Mouse (Mus musculus): ENCODE data around the gene Lrg1. TPM values are rescaled to one million over a fixed set of nuclear protein-coding genes. Genes with fewer than 3 reads are reported as not detected.
"Not testable (repeated sequence)": the region's sequence is repeated elsewhere in the genome, so short reads cannot be mapped to it uniquely, and the experiment has no call there.

The Lrg1 gene
- polyA plus RNA-seq, 1 experiment from 2014 or later: 1.4 TPM

DNA sequence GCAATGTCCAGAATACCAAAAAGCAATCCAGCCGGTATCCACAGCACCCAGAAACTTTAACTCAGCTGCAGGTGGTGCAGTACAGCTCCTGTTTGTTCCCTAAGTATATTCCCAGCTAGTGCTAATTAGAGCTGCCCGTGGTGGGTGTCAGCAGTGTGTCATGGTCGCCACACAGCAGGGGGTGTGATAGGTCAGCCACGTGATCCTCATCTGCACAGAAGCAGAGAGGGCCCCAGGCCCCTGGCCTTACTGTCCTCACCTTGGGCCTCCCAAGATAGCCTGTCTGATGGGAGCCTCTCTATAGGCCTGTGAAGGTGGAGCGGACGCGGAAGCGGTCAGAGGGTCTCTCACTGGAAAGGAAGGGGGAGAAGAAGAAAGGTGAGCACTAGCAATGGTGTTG, 23.6 kb downstream of the Lrg1 start:
- Histone ChIP-seq H3K4me3 (replicated peaks; ENCODE audit: low read length) (no peak overlapping the region), H3K27ac (ENCODE audit: low read length) (no peak overlapping the region), H3K36me3 (ENCODE audit: control insufficient read depth, insufficient read depth, low read length) (peaks cover 44% of the 10 kb centered on the region), H3K9ac (ENCODE audit: low read length) (no peak overlapping the region), H3K4me1 (ENCODE audit: control insufficient read depth, insufficient read depth, low read length) (no peaks in the 10 kb centered on the region), H3K4me2 (ENCODE audit: low read depth, low read length) (no peak overlapping the region), H3K9me3 (replicated peaks; ENCODE audit: control insufficient read depth, low read length) (no peaks in the 10 kb centered on the region), H3K27me3 (ENCODE audit: control insufficient read depth, insufficient read depth, low read length) (no peaks in the 10 kb centered on the region)
- no peak for ATAC-seq (ENCODE audit: insufficient read depth, low FRiP score)
- WGBS: 92% methylated on average over 8 of the region's 8 CpGs

GRCm38 (mm10) chr17:56096883-56097282, 24.9 kb downstream of the Lrg1 start:
- H3K9ac ChIP-seq (ENCODE audit: low read length): no peak overlapping the region
- H3K27me3 ChIP-seq (ENCODE audit: control insufficient read depth, insufficient read depth, low read length): no peaks in the 10 kb centered on the region
- no peak for ATAC-seq (ENCODE audit: insufficient read depth, low FRiP score)
- 87% methylated on average over 12 of the region's 12 CpGs for whole genome bisulfite sequencing
- H3K27ac ChIP-seq (ENCODE audit: low read length): no peak overlapping the region
- no peaks in the 10 kb centered on the region for H3K4me1 ChIP-seq (ENCODE audit: control insufficient read depth, insufficient read depth, low read length)
- peaks cover 45% of the 10 kb centered on the region for H3K36me3 ChIP-seq (ENCODE audit: control insufficient read depth, insufficient read depth, low read length)
- H3K4me2 ChIP-seq (ENCODE audit: low read depth, low read length): no peak overlapping the region
- no peaks in the 10 kb centered on the region for H3K9me3 ChIP-seq (replicated peaks; ENCODE audit: control insufficient read depth, low read length)
- no peak overlapping the region for H3K4me3 ChIP-seq (replicated peaks; ENCODE audit: low read length)

DNA sequence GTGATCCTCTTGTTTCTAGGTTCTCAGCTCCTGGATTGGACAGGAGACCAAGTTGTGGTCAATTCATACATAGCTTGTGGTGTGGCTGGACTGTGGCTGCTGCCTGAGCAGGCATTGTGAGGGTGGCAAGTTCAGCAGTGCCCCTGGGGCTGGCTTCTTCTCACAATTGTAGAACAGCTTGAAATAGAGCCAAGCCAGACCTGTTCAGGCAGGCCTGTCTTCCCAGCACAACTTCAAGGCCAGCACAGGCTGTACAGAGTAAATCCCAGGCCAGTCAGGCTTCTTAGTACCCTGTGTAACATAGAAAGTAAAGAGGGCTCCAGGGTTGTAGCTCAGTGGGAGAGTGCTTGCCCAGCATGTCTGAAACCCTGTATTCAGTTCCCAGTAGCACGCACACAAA, 29.0 kb downstream of the Lrg1 start:
- WGBS: 77% methylated on average over 1 of the region's 1 CpGs
- Histone ChIP-seq H3K9me3 (replicated peaks; ENCODE audit: control insufficient read depth, low read length) (no peaks in the 10 kb centered on the region), H3K9ac (ENCODE audit: low read length) (no peak overlapping the region), H3K27me3 (ENCODE audit: control insufficient read depth, insufficient read depth, low read length) (no peaks in the 10 kb centered on the region), H3K27ac (ENCODE audit: low read length) (peak overlapping the region; percentile 66), H3K4me1 (ENCODE audit: control insufficient read depth, insufficient read depth, low read length) (no peaks in the 10 kb centered on the region), H3K4me3 (replicated peaks; ENCODE audit: low read length) (no peak overlapping the region), H3K36me3 (ENCODE audit: control insufficient read depth, insufficient read depth, low read length) (peaks cover 25% of the 10 kb centered on the region; the same call in 1 of the 2 replicates), H3K4me2 (ENCODE audit: low read depth, low read length) (no peak overlapping the region)
- peak; percentile 74 for ATAC-seq (ENCODE audit: insufficient read depth, low FRiP score)

DNA sequence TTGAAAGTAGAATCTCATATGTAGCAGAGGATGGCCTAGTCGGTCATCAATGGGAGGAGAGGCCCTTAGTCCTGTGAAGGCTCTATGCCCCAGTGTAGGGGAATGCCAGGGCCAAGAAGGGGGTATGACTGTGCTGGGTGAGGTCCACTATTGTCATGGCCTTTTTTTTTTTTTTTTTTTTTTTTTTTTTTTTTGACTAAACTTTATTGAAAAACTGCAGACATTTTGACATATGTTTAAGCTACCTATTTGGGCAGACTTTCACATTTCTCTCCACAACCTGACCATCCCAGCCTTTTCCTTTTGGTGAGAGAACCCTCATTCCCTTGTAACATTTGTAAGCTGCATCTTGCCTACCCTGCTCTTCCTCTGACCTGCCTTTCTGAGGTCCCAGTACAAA, 29.5 kb downstream of the Lrg1 start:
- Histone ChIP-seq H3K4me3 (replicated peaks; ENCODE audit: low read length) (no peak overlapping the region), H3K27me3 (ENCODE audit: control insufficient read depth, insufficient read depth, low read length) (no peaks in the 10 kb centered on the region), H3K9ac (ENCODE audit: low read length) (no peak overlapping the region), H3K27ac (ENCODE audit: low read length) (peak overlapping the region; percentile 51), H3K36me3 (ENCODE audit: control insufficient read depth, insufficient read depth, low read length) (peaks cover 21% of the 10 kb centered on the region; the same call in 1 of the 2 replicates), H3K4me1 (ENCODE audit: control insufficient read depth, insufficient read depth, low read length) (no peaks in the 10 kb centered on the region), H3K9me3 (replicated peaks; ENCODE audit: control insufficient read depth, low read length) (no peaks in the 10 kb centered on the region), H3K4me2 (ENCODE audit: low read depth, low read length) (no peak overlapping the region)
- ATAC-seq (ENCODE audit: insufficient read depth, low FRiP score): no peak
- WGBS: 88% methylated on average over 1 of the region's 1 CpGs

- Histone ChIP-seq H3K9me3 (replicated peaks; ENCODE audit: control insufficient read depth, low read length) (no peaks in the 10 kb centered on the region), H3K4me2 (ENCODE audit: low read depth, low read length) (peak overlapping the region; percentile 69), H3K9ac (ENCODE audit: low read length) (peak overlapping the region; percentile 90), H3K27ac (ENCODE audit: low read length) (no peak overlapping the region), H3K4me1 (ENCODE audit: control insufficient read depth, insufficient read depth, low read length) (peaks cover 13% of the 10 kb centered on the region), H3K36me3 (ENCODE audit: control insufficient read depth, insufficient read depth, low read length) (peaks cover 13% of the 10 kb centered on the region; the same call in 1 of the 2 replicates), H3K27me3 (ENCODE audit: control insufficient read depth, insufficient read depth, low read length) (no peaks in the 10 kb centered on the region), H3K4me3 (replicated peaks; ENCODE audit: low read length) (peak overlapping the region; percentile 87)
- 8% methylated on average over 8 of the region's 8 CpGs for WGBS
- ATAC-seq (ENCODE audit: insufficient read depth, low FRiP score): no peak
Observed at GRCm38 (mm10) chr17:56080781-56081585, 40.8 kb downstream of the Lrg1 start.

- Histone ChIP-seq H3K4me3 (replicated peaks; ENCODE audit: low read length) (peak overlapping the region; percentile 87), H3K27ac (ENCODE audit: low read length) (peak overlapping the region; percentile 71; the same call in 1 of the 2 replicates), H3K36me3 (ENCODE audit: control insufficient read depth, insufficient read depth, low read length) (peaks cover 13% of the 10 kb centered on the region; the same call in 1 of the 2 replicates), H3K9me3 (replicated peaks; ENCODE audit: control insufficient read depth, low read length) (no peaks in the 10 kb centered on the region), H3K9ac (ENCODE audit: low read length) (peak overlapping the region; percentile 90), H3K4me2 (ENCODE audit: low read depth, low read length) (peak overlapping the region; percentile 69), H3K4me1 (ENCODE audit: control insufficient read depth, insufficient read depth, low read length) (peaks cover 19% of the 10 kb centered on the region), H3K27me3 (ENCODE audit: control insufficient read depth, insufficient read depth, low read length) (no peaks in the 10 kb centered on the region)
- 1% methylated on average over 11 of the region's 11 CpGs for WGBS
- no peak for ATAC-seq (ENCODE audit: insufficient read depth, low FRiP score)
Observed at GRCm38 (mm10) chr17:56079921-56080320, 41.9 kb downstream of the Lrg1 start.

DNA sequence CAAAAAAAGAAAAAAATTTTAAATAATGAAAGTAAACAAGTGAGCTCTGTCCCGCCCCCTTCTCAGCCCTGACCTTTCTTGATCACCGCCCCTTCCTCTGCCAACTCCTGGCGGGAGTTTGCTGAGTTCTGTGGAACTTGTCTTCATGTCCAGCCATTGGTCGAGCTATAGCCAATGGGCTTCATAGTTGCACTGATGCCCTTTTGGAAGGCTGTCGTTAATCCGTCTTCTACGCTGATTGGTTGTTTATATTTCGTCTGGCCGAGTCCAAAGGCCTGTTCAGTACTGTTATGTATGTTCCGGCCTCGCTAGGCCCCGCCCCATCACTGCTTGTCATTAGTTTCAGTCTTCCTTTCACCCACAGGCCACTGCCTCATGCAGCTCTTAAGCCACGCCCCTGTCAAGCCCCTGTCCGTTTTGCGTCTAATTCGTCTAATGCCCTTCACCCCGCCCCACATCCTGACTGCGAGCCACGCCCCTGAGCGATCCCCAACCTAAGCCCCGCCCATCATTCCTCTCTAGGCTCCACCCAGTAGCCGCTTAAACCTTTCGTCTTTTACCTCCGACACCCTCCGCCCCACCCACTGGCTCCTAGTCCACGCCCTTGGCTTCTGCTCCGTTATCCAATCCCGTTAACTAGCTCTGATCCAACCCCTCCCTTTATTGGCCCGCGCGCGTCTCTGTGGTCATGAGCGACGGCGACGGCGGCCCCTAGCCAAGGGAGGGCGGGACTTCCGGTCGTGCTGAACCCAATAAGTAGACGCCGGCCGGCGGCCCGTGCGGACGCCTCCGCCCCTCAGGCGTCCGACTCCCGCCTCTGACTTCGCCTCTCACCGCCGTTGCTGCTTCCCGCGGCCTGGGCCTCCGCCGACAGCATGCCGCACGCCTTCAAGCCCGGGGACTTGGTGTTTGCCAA, 42.7 kb downstream of the Lrg1 start, which contains the start of gene Hdgfl2:
Hdgfl2 (plus strand) TSS at position 755 of the 916 bp plus-strand sequence.
- peak within 1 kb of the TSS; percentile 90 for H3K9ac ChIP-seq (ENCODE audit: low read length)
- WGBS: under 1% methylated on average over 61 of the region's 61 CpGs

DNA sequence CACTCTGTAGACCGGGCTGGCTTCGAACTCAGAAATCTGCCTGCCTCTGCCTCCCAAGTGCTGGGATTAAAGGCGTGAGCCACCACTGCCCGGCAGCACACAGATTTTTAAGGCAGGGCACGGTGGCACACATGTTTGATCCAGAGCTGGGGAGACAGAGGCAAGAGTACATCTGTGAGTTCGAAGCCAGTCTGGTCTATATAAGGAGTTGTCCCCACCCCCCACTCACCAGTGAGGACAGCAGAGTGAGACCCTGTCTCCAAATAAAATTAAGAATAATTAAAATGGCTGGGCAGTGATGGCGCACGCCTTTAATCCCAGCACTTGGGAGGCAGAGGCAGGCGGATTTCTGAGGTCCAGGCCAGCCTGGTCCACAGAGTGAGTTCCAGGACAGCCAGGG, 43.4 kb downstream of the Lrg1 start:
- Histone ChIP-seq H3K27ac (ENCODE audit: low read length) (peak overlapping the region; percentile 25; the same call in 1 of the 2 replicates), H3K4me3 (replicated peaks; ENCODE audit: low read length) (peak overlapping the region; percentile 87), H3K4me1 (ENCODE audit: control insufficient read depth, insufficient read depth, low read length) (peaks cover 27% of the 10 kb centered on the region), H3K4me2 (ENCODE audit: low read depth, low read length) (peak overlapping the region; percentile 45)
- not testable (repeated sequence) for H3K36me3 ChIP-seq (ENCODE audit: control insufficient read depth, insufficient read depth, low read length); H3K27me3 ChIP-seq (ENCODE audit: control insufficient read depth, insufficient read depth, low read length); H3K9ac ChIP-seq (ENCODE audit: low read length); ATAC-seq (ENCODE audit: insufficient read depth, low FRiP score); H3K9me3 ChIP-seq (replicated peaks; ENCODE audit: control insufficient read depth, low read length)
- 61% methylated on average over 9 of the region's 9 CpGs for WGBS

More for the DNA sequence above, 42.7 kb downstream of the Lrg1 start, which contains the start of gene Hdgfl2:
- Histone ChIP-seq H3K4me3 (replicated peaks; ENCODE audit: low read length) (peak within 1 kb of the TSS; percentile 87), H3K9me3 (replicated peaks; ENCODE audit: control insufficient read depth, low read length) (no peaks in the 10 kb centered on the region), H3K27ac (ENCODE audit: low read length) (peak within 1 kb of the TSS; percentile 71; the same call in 1 of the 2 replicates), H3K27me3 (ENCODE audit: control insufficient read depth, insufficient read depth, low read length) (no peaks in the 10 kb centered on the region), H3K4me2 (ENCODE audit: low read depth, low read length) (peak within 1 kb of the TSS; percentile 69), H3K36me3 (ENCODE audit: control insufficient read depth, insufficient read depth, low read length) (peaks cover 9% of the 10 kb centered on the region; the same call in 1 of the 2 replicates), H3K4me1 (ENCODE audit: control insufficient read depth, insufficient read depth, low read length) (peaks cover 20% of the 10 kb centered on the region)
- peak; percentile 95 for ATAC-seq (ENCODE audit: insufficient read depth, low FRiP score)

Data from stomach, embryonic 16.5 days (tissue).